Mouse (Mus musculus) brain, embryonic 18.5 days (tissue): ENCODE data around the gene Oard1.

Source experiments
- DNase-seq: peaks from one replicate; pipeline ENCODE4 v3.0.0-alpha.2; 2012; ENCODE audit warnings: low read depth, low spot score

Gene Oard1

DNA sequence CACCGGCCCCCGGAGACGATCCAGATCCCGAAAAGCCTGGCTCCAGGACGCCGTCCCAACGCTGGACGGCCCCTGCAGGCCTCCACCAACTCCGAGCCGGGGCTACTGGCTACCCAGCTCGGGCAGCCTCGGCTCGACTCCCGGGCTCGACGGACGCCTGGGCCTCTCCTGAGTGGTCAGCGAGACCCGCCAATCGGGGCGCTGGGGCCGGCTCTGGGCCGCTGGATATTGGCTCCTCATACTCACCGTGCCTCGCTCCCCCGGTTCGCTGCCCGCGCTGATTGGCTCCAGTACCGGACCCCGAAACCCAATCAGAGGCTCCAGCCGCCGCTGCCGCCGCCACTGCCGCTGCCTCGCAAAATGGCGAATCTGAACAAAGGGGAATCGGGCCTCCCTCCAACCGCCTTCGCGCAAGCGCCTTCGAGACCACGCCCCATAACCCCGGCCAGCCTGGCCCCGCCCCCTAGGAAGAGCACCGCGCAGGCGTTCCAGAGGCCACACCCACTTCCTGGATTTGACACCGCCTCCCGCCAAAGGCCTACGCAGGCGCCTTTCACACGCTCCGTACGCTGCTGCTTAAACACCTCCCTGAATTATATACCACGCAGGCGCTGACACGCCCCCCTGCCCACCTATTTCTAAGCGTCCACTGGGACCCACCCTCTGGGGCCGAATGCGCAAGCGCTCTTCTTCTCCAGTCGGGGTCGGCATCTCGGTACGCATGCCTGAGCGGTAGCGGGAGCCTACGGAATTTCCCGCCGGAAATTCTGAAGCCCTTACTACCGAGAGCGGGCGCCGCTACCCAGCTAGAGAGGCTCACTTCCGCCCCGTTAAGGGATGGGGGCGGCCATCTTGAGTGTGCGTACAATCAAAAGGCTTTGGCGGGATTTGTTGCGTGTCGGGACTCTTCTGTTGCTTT lies at the start of gene Oard1, which contains the start of gene Nfya:
TSS of gene Oard1 (plus strand) at position 635 of the 919 bp plus-strand sequence.
TSS of gene Nfya (minus strand) at position 527 of the 919 bp plus-strand sequence.
- DNase-seq = peak; percentile 100

DNA sequence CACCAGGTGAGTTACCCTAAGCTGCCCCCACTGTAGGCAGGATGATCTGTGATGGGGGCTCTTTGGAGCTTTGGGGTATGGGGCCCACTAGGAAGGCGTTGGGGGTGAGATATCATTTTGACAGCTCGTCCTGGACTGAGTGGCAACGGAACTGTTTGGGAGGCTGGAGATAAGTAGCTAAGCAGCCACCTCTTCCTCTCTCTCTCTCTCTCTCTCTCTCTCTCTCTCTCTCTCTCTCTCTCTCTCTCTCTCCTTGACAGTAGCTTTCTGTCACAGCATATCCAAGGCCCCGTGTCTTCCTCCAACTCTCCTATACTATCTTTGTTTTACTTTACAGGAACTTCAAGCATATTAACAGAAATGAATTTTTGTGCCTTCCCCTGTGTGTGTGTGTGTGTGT lies 49.4 kb upstream of the Oard1 start:
- DNase-seq = no peak

DNA sequence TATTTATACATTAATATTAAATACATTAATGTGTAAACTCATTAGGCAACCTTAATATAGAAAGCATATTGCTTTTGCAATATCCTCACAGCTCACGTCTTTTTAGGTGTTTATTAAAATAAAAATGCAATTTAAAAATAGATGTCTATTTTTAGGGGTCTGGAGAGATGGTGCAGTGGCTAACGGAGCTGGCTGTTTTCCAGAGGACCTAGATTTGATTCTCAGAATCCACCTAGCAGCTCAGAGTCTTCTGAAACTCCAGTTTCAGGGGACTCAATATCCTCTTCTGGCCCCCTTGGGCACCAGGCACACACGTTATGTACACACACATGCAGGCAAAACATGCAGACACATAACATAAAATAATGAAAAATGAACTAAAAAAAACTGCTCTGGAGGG lies 47.5 kb upstream of the Oard1 start:
- no peak for DNase-seq

DNA sequence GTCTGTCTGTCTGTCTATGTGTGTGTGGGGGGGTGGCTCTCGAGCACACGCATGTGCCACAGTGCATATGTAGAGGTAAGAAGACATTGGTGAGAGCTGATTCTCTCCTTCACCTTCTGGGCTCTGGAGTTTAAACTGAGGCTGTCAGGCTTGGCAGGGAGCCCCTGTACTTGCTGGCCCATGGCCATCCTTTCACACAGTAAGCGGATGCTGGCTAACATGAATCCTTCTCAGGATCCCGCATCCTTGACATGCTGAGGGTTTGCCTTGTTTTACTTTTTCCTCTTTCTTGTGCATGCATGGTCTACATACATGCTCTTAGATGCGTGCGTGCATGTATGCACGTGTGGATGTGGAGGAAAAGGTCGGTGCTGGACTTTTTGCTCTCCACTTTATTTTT lies 46.8 kb upstream of the Oard1 start:
- DNase-seq = no peak

DNA sequence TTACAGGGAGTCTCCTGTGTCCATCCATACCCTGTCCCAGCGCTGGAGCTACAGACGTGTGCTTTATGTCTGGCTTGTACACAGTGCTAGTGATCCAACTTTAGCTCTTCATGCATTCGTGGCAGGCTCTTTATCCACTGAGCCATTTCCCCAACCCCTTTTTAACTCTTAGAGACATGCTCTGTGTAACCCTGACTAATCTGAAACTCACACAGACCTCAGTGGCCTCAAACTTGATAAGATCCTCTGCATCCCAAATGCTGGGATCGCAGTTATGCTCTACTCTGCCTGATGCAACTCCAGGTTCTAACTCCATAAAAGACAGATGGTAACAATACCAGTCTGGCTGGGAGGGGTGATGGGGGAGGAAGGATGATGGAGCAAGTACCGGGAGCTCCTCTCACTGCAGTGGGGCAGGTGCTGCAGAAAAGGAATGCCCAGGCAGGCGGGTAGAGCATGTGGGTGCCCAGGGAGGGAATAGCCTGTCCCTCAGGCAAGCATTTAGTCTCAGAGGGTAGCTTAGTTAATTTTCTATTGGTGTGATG lies 46.3 kb upstream of the Oard1 start:
- DNase-seq = no peak

GRCm38 (mm10) chr17:48365511-48366155 lies 44.2 kb upstream of the Oard1 start:
- no peak for DNase-seq

DNA sequence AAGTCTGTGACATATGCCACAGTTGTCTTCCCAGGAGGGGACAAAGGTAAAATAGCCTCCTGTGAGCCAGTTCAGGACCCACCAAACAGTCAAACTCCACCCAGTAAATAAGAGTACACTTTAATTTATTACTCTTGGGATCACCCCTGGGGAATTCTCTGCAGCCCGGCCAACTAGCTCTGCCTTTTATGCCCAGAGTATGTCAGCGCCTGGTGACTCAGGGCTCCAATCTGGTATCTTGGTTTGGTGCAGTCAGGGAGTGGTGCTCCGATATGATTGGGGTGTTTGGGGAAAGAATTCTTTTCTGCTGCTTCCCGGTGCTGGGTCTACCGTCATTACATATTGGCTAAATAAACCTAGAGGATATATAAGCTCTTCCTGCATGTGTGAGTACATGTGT lies 43.0 kb upstream of the Oard1 start:
- no peak for DNase-seq

GRCm38 (mm10) chr17:48371621-48372020 lies 38.2 kb upstream of the Oard1 start:
- no peak for DNase-seq

GRCm38 (mm10) chr17:48372987-48373386 lies 36.8 kb upstream of the Oard1 start:
- no peak for DNase-seq

GRCm38 (mm10) chr17:48376102-48376501 lies 33.7 kb upstream of the Oard1 start:
- DNase-seq = no peak

DNA sequence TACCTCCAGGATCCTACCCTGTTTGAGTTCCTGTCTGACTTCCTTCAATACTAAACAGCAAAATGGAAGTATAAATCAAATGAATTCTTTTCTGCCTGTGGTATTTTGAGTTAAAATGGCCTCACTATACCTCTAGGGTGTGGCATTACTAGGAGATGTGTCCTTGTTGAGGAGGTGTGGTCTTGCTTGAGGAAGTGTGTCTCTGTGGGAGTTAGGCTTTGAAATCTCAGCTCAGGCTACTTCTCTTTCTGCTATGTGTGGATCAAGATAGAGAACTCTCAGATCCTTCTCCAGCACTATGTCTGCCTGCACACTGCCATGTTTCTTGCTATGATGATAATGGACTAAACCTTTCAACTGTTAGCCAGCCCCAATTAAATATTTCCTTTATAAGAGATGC lies 30.8 kb upstream of the Oard1 start:
- no peak for DNase-seq

DNA sequence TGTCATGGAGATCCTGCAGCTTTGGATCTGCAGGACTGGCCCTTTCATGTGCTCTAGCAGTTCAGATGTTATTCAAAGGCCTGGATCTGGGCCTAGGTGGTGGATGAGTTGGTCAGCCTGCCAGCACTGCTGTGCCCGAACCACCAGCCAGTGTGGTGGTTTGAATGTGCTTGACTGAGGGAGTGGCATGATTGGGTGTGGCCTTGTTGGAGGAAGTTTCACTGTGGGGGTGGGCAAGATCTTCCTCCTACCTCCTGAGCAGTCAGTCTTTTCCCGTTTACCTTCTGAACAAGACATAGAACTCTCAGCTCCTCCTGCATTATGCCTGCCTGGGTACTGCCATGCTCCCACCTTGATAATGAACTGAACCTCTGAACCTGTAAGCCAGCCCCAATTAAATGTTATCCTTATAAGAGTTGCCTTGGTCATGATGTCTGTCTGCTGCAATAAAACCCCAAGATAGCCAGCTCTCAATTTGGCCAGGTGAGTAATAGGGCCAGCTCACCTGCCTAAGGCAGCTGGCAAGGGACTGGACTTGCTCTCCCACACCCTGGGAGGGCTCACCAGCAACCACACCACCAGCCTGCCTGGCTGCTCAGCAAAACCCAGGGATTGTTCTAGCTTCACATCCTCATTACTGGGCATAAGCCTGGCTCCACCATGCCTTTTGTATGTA lies 23.9 kb upstream of the Oard1 start:
- no peak for DNase-seq

DNA sequence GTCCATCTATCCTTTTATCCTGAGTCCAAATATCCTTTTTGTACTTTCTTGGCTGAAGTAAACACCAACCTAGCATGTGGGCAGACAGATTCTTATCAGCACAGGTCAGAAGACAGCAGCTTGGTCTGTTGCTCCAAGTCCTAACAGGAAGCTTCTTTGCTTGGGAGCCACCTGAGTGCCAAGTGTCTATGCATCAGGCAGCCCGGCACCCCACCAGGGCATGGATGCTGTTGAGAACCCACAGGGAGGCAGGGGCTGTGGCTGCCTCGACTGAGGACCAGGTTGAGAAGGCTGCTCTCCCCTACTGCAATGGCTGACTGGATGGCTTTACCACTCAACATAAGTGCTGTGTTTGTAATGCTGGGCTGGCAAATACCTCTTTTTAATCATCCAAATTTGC lies 21.1 kb upstream of the Oard1 start:
- no peak for DNase-seq

DNA sequence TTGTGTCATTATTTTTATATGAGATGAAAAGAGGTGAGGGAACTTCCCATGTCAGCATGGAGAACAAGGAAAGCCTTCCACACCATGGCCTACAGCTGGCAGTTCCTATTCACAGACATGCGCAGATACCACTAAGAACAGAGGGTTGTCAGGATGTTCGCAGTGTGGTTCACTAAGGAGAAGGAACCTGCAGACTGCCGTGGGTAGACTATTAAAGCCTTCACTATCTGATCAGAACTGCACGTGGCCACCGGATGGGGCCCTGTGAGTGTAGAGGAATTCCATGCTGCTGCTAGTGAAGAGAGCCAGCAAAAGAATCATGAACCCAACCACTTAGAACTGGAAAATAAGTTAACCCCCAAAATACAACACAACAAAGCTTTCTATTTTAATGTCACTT lies 20.4 kb upstream of the Oard1 start:
- no peak for DNase-seq

DNA sequence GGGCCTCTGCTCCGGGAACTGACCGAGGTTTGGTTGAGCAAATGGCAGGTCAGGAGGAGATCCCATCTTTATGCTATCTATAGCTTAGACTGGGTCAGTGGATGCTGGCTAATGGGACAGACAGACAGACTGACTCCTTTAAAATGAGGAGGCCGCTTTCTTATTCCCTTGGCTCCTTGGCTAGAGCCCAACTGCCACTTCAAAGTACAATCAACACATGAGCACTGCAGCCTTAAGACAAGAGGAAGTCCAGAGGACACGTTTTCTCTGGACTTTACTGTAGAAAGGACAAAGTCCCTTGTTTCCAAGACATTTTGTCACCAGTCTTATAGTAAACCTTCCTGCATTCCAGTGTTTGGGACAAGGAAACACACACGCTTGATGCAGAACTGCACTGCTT lies 18.4 kb upstream of the Oard1 start:
- no peak for DNase-seq

- DNase-seq = no peak
These were observed 17.2 kb upstream of the Oard1 start for GRCm38 (mm10) chr17:48392616-48393015.

DNA sequence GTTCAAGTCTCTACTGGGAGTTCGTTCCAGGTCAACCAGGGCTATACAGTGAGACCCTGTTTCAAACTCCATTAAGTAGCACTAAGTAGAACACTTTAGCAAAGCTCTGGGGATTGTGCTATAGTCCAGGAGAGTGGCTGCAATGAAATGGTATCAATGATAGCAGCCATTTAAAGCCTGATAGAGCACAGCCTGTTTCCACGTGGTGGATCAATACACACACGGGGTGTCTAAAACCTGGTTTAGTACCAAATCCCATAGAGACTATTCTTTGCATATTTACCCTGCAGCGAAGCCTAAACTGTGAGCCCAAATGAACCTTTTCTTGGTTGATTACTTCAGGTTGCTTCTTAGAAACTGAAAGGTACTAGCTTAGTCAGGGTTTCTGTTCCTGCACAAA lies 8.1 kb upstream of the Oard1 start:
- DNase-seq = no peak

- DNase-seq = no peak
These were observed 7.1 kb upstream of the Oard1 start for GRCm38 (mm10) chr17:48402751-48403150.

- DNase-seq = no peak
These were observed 6.0 kb upstream of the Oard1 start for GRCm38 (mm10) chr17:48403848-48404247.

DNA sequence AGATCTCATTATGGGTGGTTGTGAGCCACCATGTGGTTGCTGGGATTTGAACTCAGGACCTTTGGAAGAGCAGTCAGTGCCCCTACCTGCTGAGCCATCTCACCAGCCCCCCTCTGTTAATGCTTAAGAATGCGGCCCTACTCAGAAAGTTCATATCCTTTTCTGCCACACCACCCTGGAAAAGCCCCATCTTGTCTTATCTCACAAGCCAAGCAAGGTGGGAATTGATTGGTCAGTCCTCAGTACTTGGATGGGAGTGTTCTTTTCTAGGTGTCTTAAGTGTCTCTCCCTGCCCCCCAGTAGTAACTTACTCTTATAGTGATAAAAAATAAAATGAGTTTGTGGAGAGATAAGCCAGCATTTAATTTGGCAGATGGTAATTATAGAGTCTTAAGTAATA lies 5.1 kb upstream of the Oard1 start:
- no peak for DNase-seq

DNA sequence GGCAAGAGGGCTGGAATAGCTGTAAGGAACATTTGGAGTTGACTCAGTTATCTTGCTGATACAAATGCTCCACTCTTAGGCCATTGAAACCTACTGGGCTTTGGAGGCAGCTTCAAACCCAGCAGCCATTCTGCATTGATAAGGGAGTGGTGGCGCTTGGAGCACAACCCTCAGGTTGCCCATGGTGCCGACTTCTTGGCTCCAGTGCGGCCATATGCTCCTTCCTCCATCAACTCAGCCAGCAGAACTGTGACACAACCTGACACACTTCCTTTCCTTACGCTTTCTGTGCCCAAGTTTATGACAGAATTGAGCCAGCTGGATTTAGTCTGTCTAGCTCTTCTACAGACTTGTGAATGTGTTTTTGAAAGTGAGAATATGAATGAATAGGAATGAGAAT lies 2.7 kb upstream of the Oard1 start:
- DNase-seq = no peak

GRCm38 (mm10) chr17:48407910-48408525 lies 1.8 kb upstream of the Oard1 start:
- DNase-seq = no peak
